Mouse (Mus musculus): ENCODE measurements around the gene Atp11a. TPM values are rescaled to one million over a fixed set of nuclear protein-coding genes. Genes with fewer than 3 reads are reported as not detected.

Gene Atp11a
- polyA plus RNA-seq, 1 experiment from 2014 or later, result 10.4 TPM

DNA sequence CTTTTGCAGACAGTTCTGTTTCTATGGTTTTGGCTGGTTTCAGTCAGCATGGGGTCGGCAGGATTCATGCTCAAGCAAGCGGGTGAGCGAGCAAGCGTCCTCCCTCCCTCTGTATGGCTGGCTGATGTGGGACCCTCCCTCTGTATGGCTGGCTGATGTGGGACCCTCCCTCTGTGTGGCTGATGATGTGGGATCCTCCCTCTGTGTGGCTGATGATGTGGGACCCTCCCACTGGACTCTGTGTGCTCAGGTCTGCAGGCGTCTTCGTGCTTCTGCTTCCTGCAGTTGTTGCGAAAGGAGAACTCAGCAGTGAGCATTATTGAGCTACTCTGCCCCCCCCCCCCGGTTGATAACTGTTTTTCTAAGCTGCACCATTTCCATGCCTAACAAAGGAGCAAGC is 30.6 kb downstream of the Atp11a start:
- Histone ChIP-seq H3K4me2 (no peak overlapping the region), H3K36me3 (peaks cover 12% of the 10 kb centered on the region; the same call in 1 of the 2 replicates), H3K27me3 (replicated peaks) (no peaks in the 10 kb centered on the region), H3K9ac (no peak overlapping the region), H3K4me1 (peaks cover 48% of the 10 kb centered on the region), H3K9me3 (no peaks in the 10 kb centered on the region), H3K4me3 (no peak overlapping the region), H3K27ac (replicated peaks) (no peak overlapping the region)
- WGBS, result 70% methylated on average over 8 of the region's 8 CpGs
- ATAC-seq (ENCODE audit: extremely low read depth, insufficient number of reproducible peaks, low FRiP score, low TSS enrichment), result no peak

DNA sequence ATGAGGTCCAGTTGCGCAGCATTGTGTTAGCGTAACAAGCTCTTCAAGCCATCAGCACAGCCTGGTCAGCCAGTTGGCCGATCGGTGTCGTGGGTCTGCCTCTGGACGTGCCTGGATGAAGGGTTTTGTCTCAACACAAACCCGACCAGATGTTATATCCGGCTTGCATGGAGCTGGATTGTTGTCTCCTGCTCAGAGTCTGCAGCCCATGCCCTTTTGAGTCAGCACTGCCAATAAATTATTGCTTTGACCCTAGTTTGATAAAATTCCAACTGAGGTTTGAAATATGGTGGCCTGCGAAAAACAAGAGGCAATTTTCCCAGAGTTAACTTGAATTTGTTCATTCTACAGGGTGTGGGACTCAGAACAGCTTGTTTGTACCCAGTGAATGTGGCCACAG is 31.9 kb downstream of the Atp11a start:
- no peak overlapping the region for H3K4me3 ChIP-seq
- no peak overlapping the region for H3K4me2 ChIP-seq
- ATAC-seq (ENCODE audit: extremely low read depth, insufficient number of reproducible peaks, low FRiP score, low TSS enrichment), result no peak
- H3K9ac ChIP-seq, result no peak overlapping the region
- H3K27ac ChIP-seq (replicated peaks), result no peak overlapping the region
- 79% methylated on average over 9 of the region's 9 CpGs for WGBS
- H3K4me1 ChIP-seq, result peaks cover 37% of the 10 kb centered on the region
- no peaks in the 10 kb centered on the region for H3K9me3 ChIP-seq
- H3K27me3 ChIP-seq (replicated peaks), result no peaks in the 10 kb centered on the region
- H3K36me3 ChIP-seq, result peaks cover 12% of the 10 kb centered on the region; the same call in 1 of the 2 replicates

DNA sequence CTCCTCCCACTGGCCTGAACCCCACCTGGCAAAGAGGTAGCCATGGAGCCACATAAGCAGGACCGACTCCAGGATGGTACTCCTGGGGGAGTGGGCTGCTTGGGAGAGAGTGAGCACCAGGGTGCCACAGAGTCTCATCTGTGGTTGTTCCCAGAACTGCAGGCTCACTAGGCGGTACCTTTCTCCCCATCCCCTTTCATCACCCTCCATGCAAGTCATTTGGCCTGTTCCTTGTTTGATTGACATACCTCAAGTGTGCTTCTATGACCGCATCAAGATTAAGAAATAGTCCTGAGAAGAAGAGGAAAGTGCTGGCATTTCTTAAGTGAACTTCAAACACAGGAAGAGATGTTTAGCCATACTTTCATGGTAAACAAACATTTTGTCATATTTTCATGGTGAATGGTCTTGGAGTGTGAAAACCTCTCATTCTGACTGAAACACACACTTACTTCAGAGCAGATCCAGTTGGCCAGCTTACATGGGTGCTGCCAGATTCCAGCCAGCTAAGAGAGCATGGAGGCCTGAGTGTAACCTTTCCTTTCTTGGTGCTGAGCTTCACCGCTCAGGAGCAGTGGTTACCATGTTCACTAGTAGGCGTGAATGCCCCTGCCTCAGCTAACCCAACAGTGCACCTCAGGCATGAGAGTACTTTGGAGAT is 38.3 kb downstream of the Atp11a start:
- H3K27me3 ChIP-seq (replicated peaks), result no peaks in the 10 kb centered on the region
- peaks cover 25% of the 10 kb centered on the region for H3K4me1 ChIP-seq
- no peak overlapping the region for H3K27ac ChIP-seq (replicated peaks)
- WGBS, result 87% methylated on average over 5 of the region's 5 CpGs
- H3K9ac ChIP-seq, result no peak overlapping the region
- H3K9me3 ChIP-seq, result no peaks in the 10 kb centered on the region
- H3K4me3 ChIP-seq, result no peak overlapping the region
- ATAC-seq (ENCODE audit: extremely low read depth, insufficient number of reproducible peaks, low FRiP score, low TSS enrichment), result no peak
- H3K4me2 ChIP-seq, result no peak overlapping the region
- 0 out of 2 replicates have a peak, but pooled peaks cover 2% of the 10 kb centered on the region for H3K36me3 ChIP-seq

DNA sequence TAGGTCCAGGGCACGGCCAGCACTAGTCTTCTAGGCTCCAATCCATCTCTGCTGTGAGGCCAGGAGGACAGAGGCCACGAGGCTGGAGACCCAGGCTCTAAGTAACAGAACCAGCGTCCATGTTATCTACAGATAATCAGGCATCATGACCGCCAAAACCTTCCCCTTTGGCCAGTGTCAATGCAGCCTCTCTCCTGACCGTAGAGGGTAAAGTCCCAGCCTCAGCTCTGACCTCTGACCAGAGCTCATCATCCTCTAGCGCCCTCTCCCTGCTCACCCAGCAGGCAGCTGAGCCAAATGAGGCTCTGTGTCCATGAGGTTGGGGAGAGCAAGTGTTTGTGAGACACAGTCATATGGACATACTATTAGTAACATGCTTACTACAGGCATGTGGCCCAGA is 42.3 kb downstream of the Atp11a start:
- no peak overlapping the region for H3K4me3 ChIP-seq
- H3K4me1 ChIP-seq, result peaks cover 50% of the 10 kb centered on the region
- WGBS, result 63% methylated on average over 6 of the region's 6 CpGs

DNA sequence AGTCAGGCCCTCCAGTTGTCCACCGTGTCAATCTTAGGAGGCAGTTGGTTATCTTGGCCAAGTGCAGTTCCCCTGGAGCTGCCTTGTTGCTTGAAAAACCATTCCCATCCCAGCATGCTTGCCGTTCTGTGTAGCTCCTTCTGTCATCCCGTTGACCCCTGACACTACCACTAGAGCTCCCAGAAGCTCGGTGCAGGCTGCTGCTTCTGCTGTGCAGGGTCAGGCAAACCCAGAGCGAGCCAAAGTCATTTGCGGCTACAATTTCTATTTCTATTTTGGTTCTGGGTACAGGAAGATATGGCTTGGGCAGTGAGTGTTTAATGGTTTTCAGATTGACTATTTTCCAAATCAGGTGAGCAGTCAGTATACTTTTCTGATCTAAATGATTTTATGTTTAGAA is 43.0 kb downstream of the Atp11a start:
- Histone ChIP-seq H3K4me2 (no peak overlapping the region), H3K27ac (replicated peaks) (peak overlapping the region; percentile 40), H3K27me3 (replicated peaks) (no peaks in the 10 kb centered on the region), H3K36me3 (no peaks in the 10 kb centered on the region), H3K4me3 (no peak overlapping the region), H3K9ac (0 out of 2 replicates have a peak overlapping the region, but pooled peaks have one; percentile 17), H3K4me1 (peaks cover 54% of the 10 kb centered on the region), H3K9me3 (no peaks in the 10 kb centered on the region)
- no peak for ATAC-seq (ENCODE audit: extremely low read depth, insufficient number of reproducible peaks, low FRiP score, low TSS enrichment)
- 36% methylated on average over 6 of the region's 6 CpGs for WGBS

More for the DNA sequence above, 42.3 kb downstream of the Atp11a start:
- Histone ChIP-seq H3K4me2 (no peak overlapping the region), H3K9ac (no peak overlapping the region), H3K27ac (replicated peaks) (no peak overlapping the region), H3K9me3 (no peaks in the 10 kb centered on the region), H3K36me3 (no peaks in the 10 kb centered on the region), H3K27me3 (replicated peaks) (no peaks in the 10 kb centered on the region)
- ATAC-seq (ENCODE audit: extremely low read depth, insufficient number of reproducible peaks, low FRiP score, low TSS enrichment), result no peak

DNA sequence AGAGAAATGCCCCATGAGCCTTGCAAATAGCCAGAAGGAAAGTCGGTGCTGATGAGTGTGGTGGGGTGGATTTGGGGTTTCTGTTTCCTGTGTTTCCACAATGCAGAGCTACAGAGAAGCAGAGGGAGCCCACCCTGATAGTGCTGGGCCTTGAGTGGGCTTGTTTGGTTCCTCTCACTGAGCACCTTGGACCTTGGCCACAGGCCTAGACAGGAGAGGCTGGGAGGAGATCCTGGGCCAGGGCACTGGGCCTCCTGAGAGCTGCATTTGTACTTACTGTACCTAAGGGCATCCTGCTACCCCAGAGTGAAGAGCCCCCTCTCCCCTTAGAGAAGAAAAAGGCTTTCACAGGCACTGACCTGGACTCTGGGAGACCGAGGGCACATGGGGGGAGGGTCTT is 43.4 kb downstream of the Atp11a start:
- no peaks in the 10 kb centered on the region for H3K9me3 ChIP-seq
- H3K4me3 ChIP-seq, result no peak overlapping the region
- 73% methylated on average over 2 of the region's 2 CpGs for WGBS
- H3K27me3 ChIP-seq (replicated peaks), result no peaks in the 10 kb centered on the region
- no peaks in the 10 kb centered on the region for H3K36me3 ChIP-seq
- peak overlapping the region; percentile 40 for H3K27ac ChIP-seq (replicated peaks)
- peak overlapping the region; percentile 17; the same call in 1 of the 2 replicates for H3K9ac ChIP-seq
- H3K4me1 ChIP-seq, result peaks cover 54% of the 10 kb centered on the region
- ATAC-seq (ENCODE audit: extremely low read depth, insufficient number of reproducible peaks, low FRiP score, low TSS enrichment), result no peak
- H3K4me2 ChIP-seq, result no peak overlapping the region

DNA sequence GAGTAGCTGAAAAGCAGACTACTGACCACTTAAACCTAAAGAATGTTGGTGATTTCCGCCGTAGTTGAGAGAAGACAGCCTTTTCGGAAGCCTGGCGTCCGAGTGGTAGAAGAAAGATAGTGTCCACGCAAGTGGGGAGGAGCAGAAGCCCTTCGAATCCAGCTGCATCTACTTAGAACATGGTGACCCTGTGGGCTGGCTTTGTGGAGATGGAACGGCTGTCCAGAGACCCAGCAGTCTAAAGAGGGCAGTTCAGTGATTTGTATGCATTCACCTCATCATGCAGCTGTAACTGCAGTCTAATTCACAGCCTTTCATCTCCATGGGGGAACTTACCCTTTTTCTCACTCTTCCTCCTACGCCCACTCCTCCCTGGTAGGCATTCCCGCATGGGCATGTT is 44.8 kb downstream of the Atp11a start:
- ATAC-seq (ENCODE audit: extremely low read depth, insufficient number of reproducible peaks, low FRiP score, low TSS enrichment), result no peak
- Histone ChIP-seq H3K4me2 (no peak overlapping the region), H3K4me1 (peaks cover 55% of the 10 kb centered on the region), H3K27me3 (replicated peaks) (no peaks in the 10 kb centered on the region), H3K36me3 (peaks cover under 1% of the 10 kb centered on the region; the same call in 1 of the 2 replicates), H3K9ac (0 out of 2 replicates have a peak overlapping the region, but pooled peaks have one; percentile 58), H3K9me3 (no peaks in the 10 kb centered on the region), H3K27ac (replicated peaks) (peak overlapping the region; percentile 48), H3K4me3 (no peak overlapping the region)
- WGBS, result 54% methylated on average over 10 of the region's 10 CpGs

DNA sequence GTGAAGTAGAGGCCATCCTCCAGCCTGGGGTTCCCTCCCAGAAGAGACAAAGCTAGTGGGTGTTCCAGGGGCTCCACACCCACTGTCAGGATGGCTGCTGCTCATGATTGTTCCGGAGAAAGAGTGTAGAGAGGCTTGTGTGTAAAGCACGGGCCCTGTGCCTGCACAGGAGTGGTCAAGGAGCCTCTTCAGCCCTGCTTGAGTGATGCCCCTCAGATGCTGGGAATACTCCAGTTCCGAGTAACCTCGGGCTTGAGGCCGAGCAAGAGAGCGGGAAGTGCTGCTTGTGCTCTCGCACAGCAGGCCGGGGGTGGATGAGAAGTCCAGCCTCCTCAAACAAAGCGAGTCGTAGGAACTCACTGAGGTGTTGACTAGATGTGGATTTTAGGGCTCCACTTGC is 46.3 kb downstream of the Atp11a start:
- Histone ChIP-seq H3K9me3 (no peaks in the 10 kb centered on the region), H3K27me3 (replicated peaks) (no peaks in the 10 kb centered on the region), H3K4me2 (no peak overlapping the region), H3K27ac (replicated peaks) (no peak overlapping the region), H3K36me3 (peaks cover 6% of the 10 kb centered on the region; the same call in 1 of the 2 replicates), H3K4me1 (peaks cover 57% of the 10 kb centered on the region), H3K4me3 (no peak overlapping the region), H3K9ac (no peak overlapping the region)
- ATAC-seq (ENCODE audit: extremely low read depth, insufficient number of reproducible peaks, low FRiP score, low TSS enrichment), result no peak
- WGBS, result 84% methylated on average over 10 of the region's 10 CpGs

DNA sequence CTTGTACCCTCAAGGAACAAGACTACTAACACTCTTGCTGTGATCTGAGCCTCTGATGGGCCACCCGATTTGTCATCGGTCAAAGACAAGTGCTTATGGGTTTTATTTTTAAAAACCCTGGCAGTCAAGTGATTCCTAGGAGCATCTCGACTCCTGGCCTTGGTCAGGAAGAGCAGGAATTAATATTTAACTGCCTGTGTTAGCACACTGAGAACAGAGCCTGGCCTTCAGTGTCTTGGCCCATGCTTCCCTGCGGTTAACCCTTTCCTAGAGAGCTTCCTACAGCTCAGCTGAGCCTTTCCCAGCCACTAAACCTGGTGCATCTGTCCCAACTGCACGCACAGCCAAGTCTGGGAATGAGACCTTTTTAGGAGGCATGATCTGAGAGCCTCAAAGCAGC is 48.1 kb downstream of the Atp11a start:
- Histone ChIP-seq H3K27ac (replicated peaks) (no peak overlapping the region), H3K36me3 (peaks cover 8% of the 10 kb centered on the region; the same call in 1 of the 2 replicates), H3K4me3 (no peak overlapping the region), H3K4me1 (peaks cover 48% of the 10 kb centered on the region), H3K9ac (no peak overlapping the region), H3K4me2 (no peak overlapping the region), H3K9me3 (no peaks in the 10 kb centered on the region), H3K27me3 (replicated peaks) (no peaks in the 10 kb centered on the region)
- 74% methylated on average over 5 of the region's 5 CpGs for WGBS
- ATAC-seq (ENCODE audit: extremely low read depth, insufficient number of reproducible peaks, low FRiP score, low TSS enrichment), result no peak

DNA sequence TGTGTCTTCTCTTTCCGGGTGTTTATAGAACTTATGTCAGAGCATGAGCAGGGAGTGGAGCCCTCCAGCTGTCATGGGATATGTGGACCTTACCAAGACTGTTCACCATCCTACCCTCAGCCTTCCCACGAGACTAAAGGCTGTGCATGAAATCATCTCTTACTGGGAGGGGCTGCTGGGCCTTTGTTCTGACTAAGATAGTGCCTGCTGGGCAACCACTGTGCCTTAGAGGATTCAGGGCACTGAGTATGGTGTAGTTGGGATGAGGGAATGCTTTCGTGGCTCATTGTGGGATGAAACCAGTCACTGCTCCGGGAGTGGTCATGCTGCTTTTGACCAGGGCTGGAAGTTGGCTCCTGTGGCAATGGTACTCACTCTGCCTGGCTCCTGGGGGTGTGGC is 48.8 kb downstream of the Atp11a start:
- WGBS, result 76% methylated on average over 4 of the region's 4 CpGs

DNA sequence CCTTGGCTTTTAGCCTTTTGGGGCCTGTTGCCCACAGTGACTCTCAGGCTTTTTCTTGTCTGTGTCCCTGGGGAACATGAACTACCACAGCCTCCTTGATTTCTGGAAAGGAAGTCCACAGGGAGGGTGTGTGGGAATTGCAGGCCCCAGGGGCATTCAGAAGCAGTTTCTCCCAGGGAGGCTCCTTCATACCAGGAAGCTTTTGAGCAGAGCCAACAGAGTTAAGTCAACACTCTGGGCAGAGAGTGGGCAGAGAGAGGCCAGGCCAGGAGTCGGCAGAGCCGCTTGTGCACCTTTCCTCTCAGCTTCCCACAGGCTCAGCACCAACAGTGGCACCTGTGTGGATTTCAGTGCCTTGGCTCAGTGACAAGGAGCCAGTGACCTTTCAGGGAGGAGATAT is 51.2 kb downstream of the Atp11a start:
- Histone ChIP-seq H3K27me3 (replicated peaks) (no peaks in the 10 kb centered on the region), H3K4me2 (no peak overlapping the region), H3K36me3 (peaks cover 25% of the 10 kb centered on the region), H3K27ac (replicated peaks) (no peak overlapping the region), H3K9ac (no peak overlapping the region), H3K4me3 (no peak overlapping the region), H3K4me1 (peaks cover 17% of the 10 kb centered on the region), H3K9me3 (no peaks in the 10 kb centered on the region)
- ATAC-seq (ENCODE audit: extremely low read depth, insufficient number of reproducible peaks, low FRiP score, low TSS enrichment), result no peak
- WGBS, result 80% methylated on average over 2 of the region's 2 CpGs

More for the DNA sequence above, 48.8 kb downstream of the Atp11a start:
- H3K4me1 ChIP-seq, result peaks cover 41% of the 10 kb centered on the region
- peaks cover 8% of the 10 kb centered on the region; the same call in 1 of the 2 replicates for H3K36me3 ChIP-seq
- H3K9ac ChIP-seq, result no peak overlapping the region
- H3K27ac ChIP-seq (replicated peaks), result no peak overlapping the region
- no peak overlapping the region for H3K4me2 ChIP-seq
- no peaks in the 10 kb centered on the region for H3K9me3 ChIP-seq
- no peak for ATAC-seq (ENCODE audit: extremely low read depth, insufficient number of reproducible peaks, low FRiP score, low TSS enrichment)
- no peaks in the 10 kb centered on the region for H3K27me3 ChIP-seq (replicated peaks)
- no peak overlapping the region for H3K4me3 ChIP-seq

DNA sequence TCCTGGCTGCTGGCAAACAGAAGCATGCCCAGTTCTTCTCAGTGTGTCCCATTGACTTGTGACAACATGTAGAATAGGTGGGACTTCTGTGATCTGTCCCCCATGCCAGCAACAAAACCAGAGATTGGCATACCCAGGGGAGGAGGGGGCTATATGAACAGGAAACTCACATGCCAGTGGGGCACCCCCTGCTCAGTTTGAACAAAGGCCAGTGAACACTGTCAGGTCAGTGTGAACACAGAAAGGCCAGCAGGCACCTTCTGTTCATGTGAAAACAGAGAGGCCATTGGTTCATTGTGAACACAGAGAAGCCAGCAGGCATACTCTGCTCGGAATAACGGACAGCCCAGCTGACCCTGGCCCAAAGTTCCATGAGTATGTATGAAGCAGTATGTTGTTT is 52.7 kb downstream of the Atp11a start:
- Histone ChIP-seq H3K4me2 (no peak overlapping the region), H3K4me1 (peaks cover 12% of the 10 kb centered on the region), H3K27me3 (replicated peaks) (no peaks in the 10 kb centered on the region), H3K9ac (no peak overlapping the region), H3K27ac (replicated peaks) (no peak overlapping the region), H3K4me3 (no peak overlapping the region), H3K9me3 (no peaks in the 10 kb centered on the region), H3K36me3 (peaks cover 27% of the 10 kb centered on the region)
- no peak for ATAC-seq (ENCODE audit: extremely low read depth, insufficient number of reproducible peaks, low FRiP score, low TSS enrichment)
- WGBS, result 88% methylated on average over 2 of the region's 2 CpGs

All from heart, embryonic 13.5 days (tissue).